Mouse (Mus musculus): ENCODE measurements around the gene Olfr878. TPM values are rescaled to one million over a fixed set of nuclear protein-coding genes. Genes with fewer than 3 reads are reported as not detected.

Gene Olfr878
- not detected in 2 replicates for polyA plus RNA-seq (2015; fragmentation: Nextera tagmentation; extraction: Ambion mirVana)

DNA sequence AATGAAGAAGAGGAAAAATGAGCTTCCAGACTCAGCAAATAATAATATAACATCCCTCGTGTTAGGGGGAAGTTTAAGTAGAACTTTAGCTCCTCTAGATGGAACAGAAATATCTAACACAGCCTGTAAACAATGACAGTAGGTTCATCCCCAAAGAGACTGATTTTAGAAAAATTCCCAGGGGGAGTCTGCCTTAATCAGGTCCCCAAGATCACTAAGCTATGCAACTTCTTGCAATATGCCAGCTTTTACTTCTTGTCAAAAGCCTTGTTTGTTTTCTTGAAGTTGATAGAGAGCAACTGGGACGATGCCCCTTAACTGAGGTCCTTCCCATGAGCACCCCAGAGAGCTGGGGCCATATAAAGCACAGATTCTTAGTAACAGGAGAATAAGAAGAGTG lies at the start of gene Olfr878:
Olfr878 (plus strand) TSS at position 301 of the 400 bp plus-strand sequence.

DNA sequence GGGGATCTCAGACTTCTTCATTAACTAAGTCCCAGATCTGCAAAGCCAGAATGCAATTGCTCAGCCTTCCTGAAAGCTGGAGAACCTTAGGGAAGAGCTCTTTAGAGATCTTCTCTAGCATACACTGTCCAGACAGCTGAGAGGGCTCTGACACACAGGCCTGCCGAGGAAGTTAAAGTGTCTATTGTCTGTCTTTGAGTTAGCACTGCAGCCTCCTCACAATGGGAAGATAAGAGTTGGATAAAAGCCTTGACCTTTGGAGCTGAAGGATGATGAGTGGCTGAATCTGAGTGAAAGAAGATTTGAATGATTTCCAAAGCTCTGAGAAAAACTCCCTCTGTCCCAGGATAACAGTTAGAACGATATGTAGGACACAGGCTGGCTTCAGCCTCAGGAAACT lies 21.0 kb upstream of the Olfr878 start, which contains the start of gene Olfr145:
Olfr145 (plus strand) TSS at position 64 of the 400 bp plus-strand sequence.

Other genes with a start within 250 kb of the Olfr878 start
- gene Panx3, start 248.6 kb upstream of the Olfr878 start, polyA plus RNA-seq (2015; fragmentation: Nextera tagmentation; extraction: Ambion mirVana), result 0.11 TPM in 1 of 2 replicates, not detected in the other
- gene Olfr160, start 201.6 kb upstream of the Olfr878 start, polyA plus RNA-seq (2015; fragmentation: Nextera tagmentation; extraction: Ambion mirVana), result not detected in 2 replicates
- gene Olfr874, start 172.7 kb upstream of the Olfr878 start, polyA plus RNA-seq (2015; fragmentation: Nextera tagmentation; extraction: Ambion mirVana), result not detected in 2 replicates
- gene Olfr875, start 146.0 kb upstream of the Olfr878 start, polyA plus RNA-seq (2015; fragmentation: Nextera tagmentation; extraction: Ambion mirVana), result not detected in 2 replicates
- gene Olfr876, start 114.8 kb upstream of the Olfr878 start, polyA plus RNA-seq (2015; fragmentation: Nextera tagmentation; extraction: Ambion mirVana), result not detected in 2 replicates
- 0.22 TPM in 1 of 2 replicates, not detected in the other for gene Olfr877, start 63.6 kb upstream of the Olfr878 start, polyA plus RNA-seq (2015; fragmentation: Nextera tagmentation; extraction: Ambion mirVana)
- gene Olfr145, start 21.1 kb upstream of the Olfr878 start, polyA plus RNA-seq (2015; fragmentation: Nextera tagmentation; extraction: Ambion mirVana), result not detected in 2 replicates
- not detected in 2 replicates for gene Olfr881, start 74.0 kb downstream of the Olfr878 start, polyA plus RNA-seq (2015; fragmentation: Nextera tagmentation; extraction: Ambion mirVana)
- not detected in 2 replicates for gene Olfr883, start 108.0 kb downstream of the Olfr878 start, polyA plus RNA-seq (2015; fragmentation: Nextera tagmentation; extraction: Ambion mirVana)
- gene Olfr884, start 128.7 kb downstream of the Olfr878 start, polyA plus RNA-seq (2015; fragmentation: Nextera tagmentation; extraction: Ambion mirVana), result not detected in 2 replicates
- gene Olfr885, start 143.5 kb downstream of the Olfr878 start, polyA plus RNA-seq (2015; fragmentation: Nextera tagmentation; extraction: Ambion mirVana), result not detected in 2 replicates
- not detected in 2 replicates for gene Olfr887, start 166.2 kb downstream of the Olfr878 start, polyA plus RNA-seq (2015; fragmentation: Nextera tagmentation; extraction: Ambion mirVana)
- not detected in 2 replicates for gene Olfr888, start 190.3 kb downstream of the Olfr878 start, polyA plus RNA-seq (2015; fragmentation: Nextera tagmentation; extraction: Ambion mirVana)
- 0.97 and 1.6 TPM in 2 replicates for gene Olfr889, start 197.4 kb downstream of the Olfr878 start, polyA plus RNA-seq (2015; fragmentation: Nextera tagmentation; extraction: Ambion mirVana)
- not detected in 2 replicates for gene Olfr890, start 224.7 kb downstream of the Olfr878 start, polyA plus RNA-seq (2015; fragmentation: Nextera tagmentation; extraction: Ambion mirVana)

Measured in adrenal gland, postnatal 0 days (tissue).